Mouse (Mus musculus) heart, embryonic 10.5 days (tissue): ENCODE results near the gene Ntrk1. TPM values are rescaled to one million over a fixed set of nuclear protein-coding genes. Genes with fewer than 3 reads are reported as not detected.
A peak's percentile ranks its signal among the peaks of the same experiment; 100 is the strongest.
"Not testable (repeated sequence)": the region's sequence is repeated elsewhere in the genome, so short reads cannot be mapped to it uniquely, and the experiment has no call there.

Experiments
- DNase-seq: peaks from one replicate; pipeline ENCODE4 v3.0.0-alpha.2; 2017; ENCODE audit warnings: low spot score
- H3K27ac ChIP-seq: fragments of 300-500 bp; sonication (generic); 2 replicates; pipeline ENCODE4 v1.5.1; 2016; ENCODE audit warnings: mild to moderate bottlenecking
- H3K27me3 ChIP-seq: fragments of 300-500 bp; sonication (generic); 2 replicates; pipeline ENCODE4 v1.6.1; 2016; ENCODE audit warnings: mild to moderate bottlenecking; ENCODE audit not compliant: poor library complexity, insufficient read depth, severe bottlenecking
- H3K36me3 ChIP-seq: fragments of 300-500 bp; sonication (generic); 2 replicates; pipeline ENCODE4 v1.6.1; 2016; ENCODE audit warnings: mild to moderate bottlenecking, moderate library complexity
- H3K4me1 ChIP-seq: fragments of 300-500 bp; sonication (generic); 2 replicates; pipeline ENCODE4 v1.6.1; 2016; ENCODE audit warnings: mild to moderate bottlenecking
- H3K4me3 ChIP-seq: fragments of 300-500 bp; sonication (generic); 2 replicates; pipeline ENCODE4 v1.5.1; 2016; ENCODE audit warnings: mild to moderate bottlenecking, moderate library complexity
- H3K9me3 ChIP-seq: fragments of 300-500 bp; sonication (generic); 2 replicates; pipeline ENCODE4 v1.6.1; 2016; ENCODE audit warnings: mild to moderate bottlenecking, moderate library complexity
- WGBS: fragments of 180-500 bp; shearing (Covaris S2); methylation state at CpG from one replicate; pipeline ENCODE4 v1.1.7; 2016; 5-methylcytosine and 5-hydroxymethylcytosine counted together
- polyA plus RNA-seq: library from polyadenylated mRNA; unstranded; fragments of >200 nt; fragmentation: Nextera tagmentation; extraction: Ambion mirVana; gene quantifications from 2 replicates; pipeline ENCODE4 v1.2.1, GENCODE M21; 2016

Gene Ntrk1
- polyA plus RNA-seq = 0.05 and 0.68 TPM in 2 replicates

GRCm38 (mm10) chr3:87794922-87795325 is at the start of gene Ntrk1:
Gene Ntrk1 (minus strand): TSS chr3:87795162.
- 2% methylated on average over 47 of the region's 47 CpGs for WGBS
- H3K9me3 ChIP-seq = no peaks in the 10 kb centered on the region
- H3K4me3 ChIP-seq = peak within 1 kb of the TSS; percentile 44
- DNase-seq = no peak
- no peak within 1 kb of the TSS for H3K27ac ChIP-seq
- peaks cover 41% of the 10 kb centered on the region for H3K4me1 ChIP-seq
- H3K27me3 ChIP-seq = peaks cover 99% of the 10 kb centered on the region
- no peaks in the 10 kb centered on the region for H3K36me3 ChIP-seq

GRCm38 (mm10) chr3:87840858-87841257 is 45.9 kb upstream of the Ntrk1 start:
- H3K36me3 ChIP-seq = no peaks in the 10 kb centered on the region
- peaks cover 15% of the 10 kb centered on the region; the same call in 1 of the 2 replicates for H3K27me3 ChIP-seq
- no peaks in the 10 kb centered on the region for H3K9me3 ChIP-seq
- no peak overlapping the region for H3K27ac ChIP-seq
- H3K4me1 ChIP-seq = no peaks in the 10 kb centered on the region
- no peak overlapping the region for H3K4me3 ChIP-seq
- no peak for DNase-seq

- no peak for DNase-seq
- no peaks in the 10 kb centered on the region for H3K4me1 ChIP-seq
- H3K36me3 ChIP-seq = no peaks in the 10 kb centered on the region
- whole genome bisulfite sequencing = under 1% methylated on average over 4 of the region's 4 CpGs
- H3K27ac ChIP-seq = no peak overlapping the region
- peaks cover 15% of the 10 kb centered on the region; the same call in 1 of the 2 replicates for H3K27me3 ChIP-seq
- H3K9me3 ChIP-seq = no peaks in the 10 kb centered on the region
- H3K4me3 ChIP-seq = no peak overlapping the region
Observed at GRCm38 (mm10) chr3:87838622-87839021, 43.7 kb upstream of the Ntrk1 start.

- H3K9me3 ChIP-seq = no peaks in the 10 kb centered on the region
- H3K36me3 ChIP-seq = no peaks in the 10 kb centered on the region
- DNase-seq = no peak
- no peaks in the 10 kb centered on the region for H3K4me1 ChIP-seq
- 64% methylated on average over 5 of the region's 5 CpGs for WGBS
- H3K27me3 ChIP-seq = no peaks in the 10 kb centered on the region
- no peak overlapping the region for H3K27ac ChIP-seq
- no peak overlapping the region for H3K4me3 ChIP-seq
Observed at GRCm38 (mm10) chr3:87833482-87833881, 38.5 kb upstream of the Ntrk1 start.

- H3K4me1 ChIP-seq = no peaks in the 10 kb centered on the region
- no peak overlapping the region for H3K4me3 ChIP-seq
- H3K9me3 ChIP-seq = no peaks in the 10 kb centered on the region
- no peak overlapping the region for H3K27ac ChIP-seq
- H3K36me3 ChIP-seq = no peaks in the 10 kb centered on the region
- 79% methylated on average over 7 of the region's 7 CpGs for WGBS
- H3K27me3 ChIP-seq = no peaks in the 10 kb centered on the region
- no peak for DNase-seq
Observed at GRCm38 (mm10) chr3:87832109-87832859, 37.3 kb upstream of the Ntrk1 start.

GRCm38 (mm10) chr3:87829025-87829424 is 34.1 kb upstream of the Ntrk1 start:
- H3K27me3 ChIP-seq = peaks cover 3% of the 10 kb centered on the region; the same call in 1 of the 2 replicates
- no peaks in the 10 kb centered on the region for H3K36me3 ChIP-seq
- H3K4me3 ChIP-seq = no peak overlapping the region
- DNase-seq = no peak
- H3K27ac ChIP-seq = no peak overlapping the region
- 43% methylated on average over 10 of the region's 10 CpGs for WGBS
- H3K4me1 ChIP-seq = no peaks in the 10 kb centered on the region
- no peaks in the 10 kb centered on the region for H3K9me3 ChIP-seq

GRCm38 (mm10) chr3:87828435-87828834 is 33.5 kb upstream of the Ntrk1 start:
- WGBS = 42% methylated on average over 4 of the region's 4 CpGs
- Histone ChIP-seq H3K4me1 (no peaks in the 10 kb centered on the region), H3K27me3 (peaks cover 3% of the 10 kb centered on the region; the same call in 1 of the 2 replicates), H3K4me3 (no peak overlapping the region), H3K27ac (no peak overlapping the region), H3K36me3 (no peaks in the 10 kb centered on the region), H3K9me3 (no peaks in the 10 kb centered on the region)
- no peak for DNase-seq

GRCm38 (mm10) chr3:87824206-87824605 is 29.2 kb upstream of the Ntrk1 start, which contains the start of gene Pear1:
Gene Pear1 (minus strand): TSS chr3:87824306.
- not testable (repeated sequence) for H3K4me3 ChIP-seq

GRCm38 (mm10) chr3:87818226-87818625 is 23.3 kb upstream of the Ntrk1 start:
- no peaks in the 10 kb centered on the region for H3K36me3 ChIP-seq
- DNase-seq = peak; percentile 55
- H3K9me3 ChIP-seq = no peaks in the 10 kb centered on the region
- no peak overlapping the region for H3K27ac ChIP-seq
- H3K27me3 ChIP-seq = peaks cover 82% of the 10 kb centered on the region
- WGBS = 62% methylated on average over 12 of the region's 12 CpGs
- H3K4me3 ChIP-seq = no peak overlapping the region
- H3K4me1 ChIP-seq = peaks cover 10% of the 10 kb centered on the region; the same call in 1 of the 2 replicates

More at GRCm38 (mm10) chr3:87824206-87824605, 29.2 kb upstream of the Ntrk1 start, which contains the start of gene Pear1:
- H3K27ac ChIP-seq, DNase-seq, H3K4me1 ChIP-seq, H3K9me3 ChIP-seq, H3K36me3 ChIP-seq: not testable (repeated sequence)
- H3K27me3 ChIP-seq = peaks cover 25% of the 10 kb centered on the region
- 71% methylated on average over 1 of the region's 1 CpGs for WGBS

- Histone ChIP-seq H3K27ac (no peak overlapping the region), H3K4me1 (peaks cover 10% of the 10 kb centered on the region; the same call in 1 of the 2 replicates), H3K36me3 (no peaks in the 10 kb centered on the region), H3K27me3 (peaks cover 96% of the 10 kb centered on the region), H3K4me3 (peak overlapping the region; percentile 28; the same call in 1 of the 2 replicates), H3K9me3 (no peaks in the 10 kb centered on the region)
- WGBS = 5% methylated on average over 12 of the region's 12 CpGs
- peak; percentile 83 for DNase-seq
Observed at GRCm38 (mm10) chr3:87816646-87817093, 21.7 kb upstream of the Ntrk1 start.

GRCm38 (mm10) chr3:87816166-87816565 is 21.2 kb upstream of the Ntrk1 start:
- Histone ChIP-seq H3K4me3 (peak overlapping the region; percentile 28; the same call in 1 of the 2 replicates), H3K4me1 (peaks cover 10% of the 10 kb centered on the region; the same call in 1 of the 2 replicates), H3K27me3 (peaks cover 96% of the 10 kb centered on the region), H3K36me3 (no peaks in the 10 kb centered on the region), H3K9me3 (no peaks in the 10 kb centered on the region), H3K27ac (no peak overlapping the region)
- no peak for DNase-seq
- WGBS = 41% methylated on average over 6 of the region's 6 CpGs

GRCm38 (mm10) chr3:87812873-87813272 is 17.9 kb upstream of the Ntrk1 start:
- WGBS = 43% methylated on average over 10 of the region's 10 CpGs
- Histone ChIP-seq H3K27ac (no peak overlapping the region), H3K27me3 (peaks cover 100% of the 10 kb centered on the region)

GRCm38 (mm10) chr3:87812413-87812812 is 17.5 kb upstream of the Ntrk1 start:
- Histone ChIP-seq H3K4me3 (no peak overlapping the region), H3K4me1 (peaks cover 20% of the 10 kb centered on the region), H3K36me3 (no peaks in the 10 kb centered on the region), H3K27ac (no peak overlapping the region), H3K9me3 (no peaks in the 10 kb centered on the region), H3K27me3 (peaks cover 100% of the 10 kb centered on the region)
- WGBS = 72% methylated on average over 4 of the region's 4 CpGs
- DNase-seq = no peak

More at GRCm38 (mm10) chr3:87812873-87813272, 17.9 kb upstream of the Ntrk1 start:
- no peaks in the 10 kb centered on the region for H3K9me3 ChIP-seq
- H3K4me1 ChIP-seq = peaks cover 20% of the 10 kb centered on the region
- no peak for DNase-seq
- H3K36me3 ChIP-seq = no peaks in the 10 kb centered on the region
- no peak overlapping the region for H3K4me3 ChIP-seq
